Mouse (Mus musculus) ovary, postnatal 14 days (tissue): ENCODE measurements around the gene Fbxo2.

Experiments
- DNase-seq: peaks from one replicate; pipeline ENCODE4 v3.0.0; 2022; ENCODE audit warnings: low spot score

Gene Fbxo2

GRCm38 (mm10) chr4:148143721-148144120, 16.7 kb upstream of the Fbxo2 start:
- no peak for DNase-seq

GRCm38 (mm10) chr4:148147714-148148113, 12.7 kb upstream of the Fbxo2 start:
- DNase-seq, result no peak

GRCm38 (mm10) chr4:148149540-148149939, 10.9 kb upstream of the Fbxo2 start:
- no peak for DNase-seq

GRCm38 (mm10) chr4:148150242-148150641, 10.2 kb upstream of the Fbxo2 start:
- DNase-seq, result no peak

GRCm38 (mm10) chr4:148150953-148151266, 9.5 kb upstream of the Fbxo2 start:
- DNase-seq, result no peak

- DNase-seq, result peak; percentile 74
Observed at GRCm38 (mm10) chr4:148151267-148152168, 8.9 kb upstream of the Fbxo2 start, which contains the start of gene Fbxo6. Fbxo6 (minus strand) TSS chr4:148152140.

- no peak for DNase-seq
Observed at GRCm38 (mm10) chr4:148152547-148152946, 7.9 kb upstream of the Fbxo2 start.

- DNase-seq, result no peak
Observed at GRCm38 (mm10) chr4:148154006-148154405, 6.4 kb upstream of the Fbxo2 start.

GRCm38 (mm10) chr4:148154982-148155381, 5.4 kb upstream of the Fbxo2 start:
- DNase-seq, result no peak

GRCm38 (mm10) chr4:148158436-148159348, 1.7 kb upstream of the Fbxo2 start:
- DNase-seq, result no peak

- peak; percentile 81 for DNase-seq
Observed at GRCm38 (mm10) chr4:148159544-148160435, 631 bp upstream of the Fbxo2 start.

- peak; percentile 52 for DNase-seq
Observed at GRCm38 (mm10) chr4:148164002-148164439, 3.6 kb downstream of the Fbxo2 start.

- no peak for DNase-seq
Observed at GRCm38 (mm10) chr4:148164461-148164860, 4.0 kb downstream of the Fbxo2 start.

- DNase-seq, result no peak
Observed at GRCm38 (mm10) chr4:148165551-148165950, 5.1 kb downstream of the Fbxo2 start.

GRCm38 (mm10) chr4:148166431-148166830, 6.0 kb downstream of the Fbxo2 start:
- DNase-seq, result no peak

GRCm38 (mm10) chr4:148166986-148167385, 6.6 kb downstream of the Fbxo2 start:
- peak; percentile 46 for DNase-seq

GRCm38 (mm10) chr4:148168287-148168686, 7.9 kb downstream of the Fbxo2 start:
- DNase-seq, result peak; percentile 33

- no peak for DNase-seq
Observed at GRCm38 (mm10) chr4:148169586-148169985, 9.2 kb downstream of the Fbxo2 start.

- DNase-seq, result peak; percentile 36
Observed at GRCm38 (mm10) chr4:148170842-148171241, 10.4 kb downstream of the Fbxo2 start.

GRCm38 (mm10) chr4:148171261-148171660, 10.8 kb downstream of the Fbxo2 start:
- DNase-seq, result no peak

GRCm38 (mm10) chr4:148173811-148174494, 13.5 kb downstream of the Fbxo2 start:
- DNase-seq, result no peak
